Mouse (Mus musculus) hindbrain, embryonic 11.5 days (tissue): ENCODE measurements at regions not wholly inside any gene's neighbourhood (a gene's known extent, or its start where the extent isn't known, plus 50 kb on each side); places are given as distances from the start of the nearest gene placed in this dataset.

ENCODE experiments used
- ATAC-seq: fragments of 200-750 bp; cut with Nextera tagmentation; 2 replicates; pipeline ENCODE4 v1.8.0; 2017; ENCODE audit warnings: mild to moderate bottlenecking, moderate TSS enrichment, moderate library complexity; ENCODE audit not compliant: low FRiP score
- DNase-seq: peaks from one replicate; pipeline ENCODE4 v3.0.0-alpha.2; 2015; ENCODE audit warnings: low spot score
- H3K27ac ChIP-seq: fragments of 300-500 bp; sonication (generic); 2 replicates; pipeline ENCODE4 v1.5.1; 2014; ENCODE audit warnings: mild to moderate bottlenecking, low read depth, low read length
- H3K27me3 ChIP-seq: fragments of 300-500 bp; sonication (generic); 2 replicates; pipeline ENCODE4 v1.6.1; 2014; ENCODE audit warnings: mild to moderate bottlenecking, low read length, moderate library complexity, mixed read lengths; ENCODE audit not compliant: control insufficient read depth, insufficient read depth
- H3K36me3 ChIP-seq: fragments of 300-500 bp; sonication (generic); 2 replicates; pipeline ENCODE4 v1.6.1; 2014; ENCODE audit warnings: mild to moderate bottlenecking, low read length, moderate library complexity, mixed read lengths; ENCODE audit not compliant: control insufficient read depth, insufficient read depth
- H3K4me1 ChIP-seq: fragments of 300-500 bp; sonication (generic); replicated peaks from 2 replicates; pipeline ENCODE4 v1.6.1; 2014; ENCODE audit warnings: low read length, mixed read lengths; ENCODE audit not compliant: control insufficient read depth, insufficient read depth
- H3K4me2 ChIP-seq: fragments of 300-500 bp; sonication (generic); replicated peaks from 2 replicates; pipeline ENCODE4 v1.6.1; 2014; ENCODE audit warnings: mild to moderate bottlenecking, low read depth, low read length
- H3K4me3 ChIP-seq: fragments of 300-500 bp; sonication (generic); 2 replicates; pipeline ENCODE4 v1.5.1; 2014; ENCODE audit warnings: low read depth, low read length
- H3K9ac ChIP-seq: fragments of 300-500 bp; sonication (generic); 2 replicates; pipeline ENCODE4 v1.6.1; 2014; ENCODE audit warnings: low read depth, low read length
- H3K9me3 ChIP-seq: fragments of 300-500 bp; sonication (generic); 2 replicates; pipeline ENCODE4 v1.6.1; 2016; ENCODE audit warnings: low read length; ENCODE audit not compliant: control insufficient read depth
- WGBS: fragments of 180-500 bp; shearing (Covaris S2); extraction: QIAGEN DNeasy Blood & Tissue Kit; methylation state at CpG from one replicate; pipeline ENCODE4 v1.1.7; 2014; 5-methylcytosine and 5-hydroxymethylcytosine counted together

DNA sequence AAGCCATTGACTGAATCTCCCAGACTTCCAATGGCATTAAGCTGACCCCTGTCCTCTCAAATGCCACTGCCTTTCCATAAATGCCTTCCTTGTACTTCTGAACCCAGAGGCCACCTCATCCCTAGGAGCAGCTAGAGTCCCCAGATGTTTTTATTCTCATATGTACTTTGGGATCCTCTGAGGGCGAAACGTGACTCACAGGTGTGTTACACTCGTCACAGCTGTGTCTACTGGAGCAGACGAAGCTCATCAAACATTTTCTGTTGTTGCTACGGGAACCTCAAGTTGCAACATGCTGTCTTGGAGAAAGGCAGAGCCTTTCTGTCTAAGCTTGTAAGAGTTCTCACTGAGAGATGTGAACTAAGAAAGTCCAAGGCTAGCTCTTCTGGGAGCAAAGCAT lies 80.1 kb downstream of the Zfp706 start:
- no peaks in the 10 kb centered on the region for H3K36me3 ChIP-seq
- H3K4me3 ChIP-seq, result no peak overlapping the region
- no peaks in the 10 kb centered on the region for H3K27me3 ChIP-seq
- H3K4me2 ChIP-seq, result no peak overlapping the region
- DNase-seq (no peak), ATAC-seq (no peak)
- WGBS, result 80% methylated on average over 5 of the region's 5 CpGs
- no peak overlapping the region for H3K27ac ChIP-seq
- no peaks in the 10 kb centered on the region for H3K9me3 ChIP-seq
- H3K4me1 ChIP-seq, result no peaks in the 10 kb centered on the region
- no peak overlapping the region for H3K9ac ChIP-seq

DNA sequence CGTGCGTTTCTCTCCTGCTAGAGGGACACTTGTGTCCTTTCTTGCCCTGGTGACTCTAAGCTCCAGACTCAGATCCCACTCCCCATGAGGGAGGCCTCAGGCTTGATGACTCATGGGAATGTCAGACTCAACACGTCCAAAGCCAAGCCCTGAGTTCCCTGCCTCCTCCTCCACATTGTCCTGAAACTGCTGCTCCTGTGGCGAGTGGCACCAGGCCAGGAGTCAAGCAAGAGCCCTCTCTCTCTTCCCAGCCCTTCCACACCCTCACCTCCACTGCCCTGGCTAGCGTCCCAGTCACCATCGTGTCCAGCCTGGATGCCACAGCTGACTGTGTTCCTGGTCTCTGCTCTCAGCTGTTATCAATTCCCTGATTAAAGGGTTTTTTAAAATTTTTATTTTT lies 83.4 kb downstream of the Zfp706 start:
- Histone ChIP-seq H3K9ac (no peak overlapping the region), H3K4me2 (no peak overlapping the region), H3K9me3 (no peaks in the 10 kb centered on the region), H3K27ac (no peak overlapping the region), H3K27me3 (no peaks in the 10 kb centered on the region), H3K4me3 (no peak overlapping the region), H3K4me1 (no peaks in the 10 kb centered on the region), H3K36me3 (no peaks in the 10 kb centered on the region)
- WGBS, result 85% methylated on average over 6 of the region's 6 CpGs
- DNase-seq, result no peak
- ATAC-seq, result no peak

- Histone ChIP-seq H3K4me1 (no peaks in the 10 kb centered on the region), H3K9me3 (no peaks in the 10 kb centered on the region), H3K4me2 (no peak overlapping the region), H3K27ac (no peak overlapping the region), H3K27me3 (no peaks in the 10 kb centered on the region), H3K4me3 (no peak overlapping the region), H3K36me3 (no peaks in the 10 kb centered on the region), H3K9ac (no peak overlapping the region)
- 52% methylated on average over 3 of the region's 3 CpGs for WGBS
- no peak for DNase-seq
- ATAC-seq, result no peak
These were observed 86.2 kb downstream of the Zfp706 start for GRCm38 (mm10) chr15:36921384-36921783.

DNA sequence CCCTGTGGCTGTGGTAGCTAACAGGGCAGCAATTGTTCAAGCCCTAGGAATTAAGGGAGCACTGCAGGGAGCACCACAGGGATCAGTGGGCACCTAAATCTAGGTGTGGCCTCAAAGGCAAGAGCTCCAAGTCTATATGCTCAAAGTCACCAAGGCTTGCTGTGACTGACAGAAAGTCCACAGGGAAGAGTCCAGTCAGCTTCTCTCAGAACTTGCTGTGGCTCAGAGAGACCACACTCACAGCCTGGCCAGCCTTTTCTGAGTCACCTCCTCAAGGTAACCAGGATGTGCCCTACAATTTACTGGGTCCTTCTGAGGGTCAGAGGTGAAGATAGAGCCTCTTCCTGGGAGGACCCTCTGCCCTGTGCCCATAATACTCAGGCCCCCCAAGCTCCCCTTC lies 86.7 kb downstream of the Zfp706 start:
- H3K9ac ChIP-seq, result no peak overlapping the region
- no peak overlapping the region for H3K27ac ChIP-seq
- H3K4me2 ChIP-seq, result no peak overlapping the region
- H3K36me3 ChIP-seq, result no peaks in the 10 kb centered on the region
- no peaks in the 10 kb centered on the region for H3K4me1 ChIP-seq
- no peaks in the 10 kb centered on the region for H3K27me3 ChIP-seq
- DNase-seq, result no peak
- H3K4me3 ChIP-seq, result no peak overlapping the region
- ATAC-seq, result no peak
- no peaks in the 10 kb centered on the region for H3K9me3 ChIP-seq

- DNase-seq (no peak), ATAC-seq (no peak)
- H3K9me3 ChIP-seq, result no peaks in the 10 kb centered on the region
- 88% methylated on average over 5 of the region's 5 CpGs for WGBS
- no peaks in the 10 kb centered on the region for H3K27me3 ChIP-seq
- H3K27ac ChIP-seq, result no peak overlapping the region
- no peak overlapping the region for H3K9ac ChIP-seq
- no peak overlapping the region for H3K4me2 ChIP-seq
- no peaks in the 10 kb centered on the region for H3K4me1 ChIP-seq
- no peaks in the 10 kb centered on the region for H3K36me3 ChIP-seq
- no peak overlapping the region for H3K4me3 ChIP-seq
These were observed 87.9 kb downstream of the Zfp706 start for GRCm38 (mm10) chr15:36919704-36920103.

GRCm38 (mm10) chr15:36919209-36919608 lies 88.4 kb downstream of the Zfp706 start:
- DNase-seq (no peak), ATAC-seq (no peak)
- H3K36me3 ChIP-seq, result no peaks in the 10 kb centered on the region
- H3K9ac ChIP-seq, result no peak overlapping the region
- no peak overlapping the region for H3K4me3 ChIP-seq
- H3K4me1 ChIP-seq, result no peaks in the 10 kb centered on the region
- H3K27ac ChIP-seq, result no peak overlapping the region
- H3K4me2 ChIP-seq, result no peak overlapping the region
- H3K27me3 ChIP-seq, result no peaks in the 10 kb centered on the region
- 92% methylated on average over 4 of the region's 4 CpGs for WGBS
- H3K9me3 ChIP-seq, result no peaks in the 10 kb centered on the region

GRCm38 (mm10) chr15:36916998-36917397 lies 90.6 kb downstream of the Zfp706 start:
- Histone ChIP-seq H3K4me1 (no peaks in the 10 kb centered on the region), H3K4me3 (no peak overlapping the region), H3K36me3 (no peaks in the 10 kb centered on the region), H3K4me2 (no peak overlapping the region), H3K27me3 (no peaks in the 10 kb centered on the region), H3K27ac (no peak overlapping the region), H3K9me3 (no peaks in the 10 kb centered on the region), H3K9ac (no peak overlapping the region)
- DNase-seq (no peak), ATAC-seq (no peak)
- WGBS, result 83% methylated on average over 4 of the region's 4 CpGs

DNA sequence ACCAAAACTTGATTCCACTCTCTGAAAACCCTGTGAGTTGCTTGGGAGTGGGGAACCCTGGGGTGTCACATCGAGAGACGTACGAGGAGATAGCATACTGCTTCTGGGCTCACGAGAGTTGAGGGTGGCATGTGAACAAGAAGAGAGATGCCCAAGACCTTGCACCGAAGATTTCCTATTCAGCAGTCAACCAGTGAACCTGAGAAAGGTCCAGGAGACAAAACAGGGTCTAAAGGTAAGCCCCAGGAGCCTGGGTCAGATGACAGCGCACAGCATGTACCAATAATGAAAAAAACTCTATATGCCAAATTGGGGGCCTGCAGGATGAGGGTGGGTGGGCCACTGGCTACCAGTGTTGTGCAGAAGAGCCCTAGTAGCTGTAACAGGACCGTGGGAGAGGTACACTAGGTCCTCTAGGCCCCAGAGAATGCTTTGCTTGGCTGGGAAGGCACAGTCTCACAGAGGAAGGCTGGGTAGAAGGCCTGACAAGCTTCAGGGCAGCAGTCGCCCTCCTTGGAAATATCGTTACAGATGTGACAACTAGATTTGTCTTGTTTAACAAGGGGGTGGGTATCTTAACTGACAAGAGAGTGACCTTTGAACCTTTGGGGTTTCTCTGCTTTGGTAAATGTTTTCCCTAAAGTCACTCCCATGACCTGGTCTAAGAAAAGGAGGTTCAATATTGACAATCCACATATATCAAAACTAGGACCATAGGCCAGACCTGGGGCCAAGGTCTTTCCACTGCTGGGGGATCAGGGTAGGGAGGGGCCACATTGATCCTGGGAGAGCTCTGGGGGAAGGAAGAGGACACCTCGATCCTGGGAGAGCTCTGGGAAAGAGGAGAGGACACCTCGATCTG lies 93.1 kb downstream of the Zfp706 start:
- H3K4me3 ChIP-seq, result no peak overlapping the region
- H3K4me2 ChIP-seq, result no peak overlapping the region
- H3K36me3 ChIP-seq, result no peaks in the 10 kb centered on the region
- H3K9ac ChIP-seq, result no peak overlapping the region
- no peaks in the 10 kb centered on the region for H3K4me1 ChIP-seq
- no peak overlapping the region for H3K27ac ChIP-seq
- no peaks in the 10 kb centered on the region for H3K9me3 ChIP-seq
- WGBS, result 83% methylated on average over 11 of the region's 11 CpGs
- ATAC-seq, result no peak
- no peak for DNase-seq
- no peaks in the 10 kb centered on the region for H3K27me3 ChIP-seq

DNA sequence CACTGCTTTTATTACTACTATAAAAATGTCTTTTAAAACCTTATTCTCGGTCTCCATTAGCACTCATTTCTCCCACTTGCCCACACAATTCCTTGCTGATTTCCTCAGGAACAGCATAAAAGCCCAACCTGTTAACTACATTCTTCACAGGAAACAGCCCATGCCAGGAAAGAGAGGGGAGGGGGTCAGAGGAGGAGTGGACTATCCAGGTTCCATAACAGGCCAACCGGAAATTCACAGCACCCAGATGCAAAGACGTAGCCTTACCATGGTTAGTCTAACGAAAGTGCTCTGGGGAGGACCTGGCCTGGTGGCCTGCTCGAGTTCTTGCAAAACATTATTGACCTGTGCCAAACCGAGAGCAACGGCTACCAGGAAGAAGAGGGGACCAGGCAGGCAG lies 94.3 kb downstream of the Zfp706 start:
- H3K27ac ChIP-seq, result no peak overlapping the region
- no peak overlapping the region for H3K9ac ChIP-seq
- H3K4me2 ChIP-seq, result no peak overlapping the region
- H3K4me3 ChIP-seq, result no peak overlapping the region
- no peaks in the 10 kb centered on the region for H3K4me1 ChIP-seq
- no peak for DNase-seq
- no peaks in the 10 kb centered on the region for H3K9me3 ChIP-seq
- no peak for ATAC-seq
- H3K36me3 ChIP-seq, result no peaks in the 10 kb centered on the region
- WGBS, result 92% methylated on average over 7 of the region's 7 CpGs
- H3K27me3 ChIP-seq, result no peaks in the 10 kb centered on the region
